Mouse (Mus musculus): Measurements from ENCODE around the gene Sod3.

Gene Sod3

GRCm38 (mm10) chr5:52383748-52384147 is 20.2 kb downstream of the Sod3 start:
- no peak for DNase-seq

- DNase-seq = no peak
These were observed 22.4 kb downstream of the Sod3 start for GRCm38 (mm10) chr5:52386016-52386415.

GRCm38 (mm10) chr5:52388092-52388749 is 24.6 kb downstream of the Sod3 start:
- DNase-seq = no peak

GRCm38 (mm10) chr5:52390381-52390780 is 26.8 kb downstream of the Sod3 start:
- no peak for DNase-seq

- DNase-seq = no peak
These were observed 27.9 kb downstream of the Sod3 start for GRCm38 (mm10) chr5:52391471-52391870.

GRCm38 (mm10) chr5:52393756-52394155 is 30.2 kb downstream of the Sod3 start:
- no peak for DNase-seq

GRCm38 (mm10) chr5:52404373-52404772 is 40.8 kb downstream of the Sod3 start:
- no peak for DNase-seq

- DNase-seq = no peak
These were observed 45.2 kb downstream of the Sod3 start for GRCm38 (mm10) chr5:52408668-52409315.

GRCm38 (mm10) chr5:52410197-52410596 is 46.6 kb downstream of the Sod3 start:
- no peak for DNase-seq

GRCm38 (mm10) chr5:52411567-52411966 is 48.0 kb downstream of the Sod3 start:
- DNase-seq = no peak

- no peak for DNase-seq
These were observed 51.6 kb downstream of the Sod3 start for GRCm38 (mm10) chr5:52415193-52415592.

- no peak for DNase-seq
These were observed 52.3 kb downstream of the Sod3 start for GRCm38 (mm10) chr5:52415917-52416316.

- DNase-seq = no peak
These were observed 52.9 kb downstream of the Sod3 start for GRCm38 (mm10) chr5:52416485-52416884.

Data from thymus, postnatal 25 days (tissue).